Mouse (Mus musculus) liver, embryonic 14.5 days (tissue): ENCODE measurements around the gene Lhb. TPM values are rescaled to one million over a fixed set of nuclear protein-coding genes. Genes with fewer than 3 reads are reported as not detected.
"Not testable (repeated sequence)": the region's sequence is repeated elsewhere in the genome, so short reads cannot be mapped to it uniquely, and the experiment has no call there.

Experiments
- ATAC-seq: fragments of 200-750 bp; cut with Nextera tagmentation; 2 replicates; pipeline ENCODE4 v1.8.0; 2017; ENCODE audit warnings: moderate number of reproducible peaks, mild to moderate bottlenecking, moderate library complexity; ENCODE audit not compliant: insufficient read depth
- DNase-seq, 3 experiments: peaks; one replicate each; pipeline ENCODE4 v3.0.0-alpha.2; 2012 to 2013; ENCODE audit warnings: low read depth in 3 of 3, low spot score in 3 of 3
- H3K27ac ChIP-seq: fragments of 300-500 bp; sonication (generic); 2 replicates; pipeline ENCODE4 v1.5.1; 2014; ENCODE audit warnings: moderate library complexity, mild to moderate bottlenecking, control low read depth, inconsistent platforms
- H3K27me3 ChIP-seq: fragments of 300-500 bp; sonication (generic); 2 replicates; pipeline ENCODE4 v1.6.1; 2014; ENCODE audit warnings: mild to moderate bottlenecking, low read length, moderate library complexity; ENCODE audit not compliant: control insufficient read depth, insufficient read depth
- H3K36me3 ChIP-seq: fragments of 300-500 bp; sonication (generic); replicated peaks from 2 replicates; pipeline ENCODE4 v1.6.1; 2014; ENCODE audit warnings: low read depth; ENCODE audit not compliant: control insufficient read depth, insufficient read depth
- H3K4me1 ChIP-seq, 2 experiments: fragments of 200-500 bp in 1 of 2; fragments of 300-500 bp in 1 of 2; sonication (generic) in 1 of 2; replicated peaks; 2 replicates each; pipeline ENCODE4 v1.6.1; 2012 to 2014; ENCODE audit warnings: antibody characterized with exemption in 1 of 2, inconsistent platforms in 1 of 2, low read length in 1 of 2; ENCODE audit not compliant: control insufficient read depth in 2 of 2, insufficient read depth in 2 of 2
- H3K4me2 ChIP-seq: fragments of 300-500 bp; sonication (generic); 2 replicates; pipeline ENCODE4 v1.6.1; 2014; ENCODE audit warnings: low read depth, mild to moderate bottlenecking, control low read depth, moderate library complexity
- H3K4me3 ChIP-seq, 2 experiments: fragments of 200-500 bp in 1 of 2; fragments of 300-500 bp in 1 of 2; sonication (generic) in 1 of 2; 2 replicates each; pipeline ENCODE4 v1.5.1; 2012 to 2014; ENCODE audit warnings: low read depth in 2 of 2, low read length in 2 of 2, mild to moderate bottlenecking in 2 of 2, control low read depth in 1 of 2, inconsistent platforms in 1 of 2, moderate library complexity in 1 of 2; ENCODE audit not compliant: insufficient read depth in 1 of 2
- H3K9ac ChIP-seq: fragments of 300-500 bp; sonication (generic); replicated peaks from 2 replicates; pipeline ENCODE4 v1.6.1; 2014; ENCODE audit warnings: mild to moderate bottlenecking, control low read depth, moderate library complexity
- H3K9me3 ChIP-seq: fragments of 300-500 bp; sonication (generic); 2 replicates; pipeline ENCODE4 v1.6.1; 2016; ENCODE audit warnings: low read length, mixed read lengths; ENCODE audit not compliant: control insufficient read depth
- CTCF ChIP-seq: IDR thresholded peaks from 2 replicates; pipeline ENCODE4 v1.5.1; 2016; ENCODE audit warnings: antibody characterized with exemption, low read depth, control low read depth
- EP300 ChIP-seq: IDR thresholded peaks from 2 replicates; pipeline ENCODE4 v1.6.1; 2016; ENCODE audit warnings: antibody characterized with exemption, low read depth
- WGBS: fragments of 180-500 bp; shearing (Covaris S2); extraction: QIAGEN DNeasy Blood & Tissue Kit; methylation state at CpG from one replicate; pipeline ENCODE4 v1.1.7; 2014; ENCODE audit not compliant: insufficient replicate concordance; 5-methylcytosine and 5-hydroxymethylcytosine counted together
- polyA plus RNA-seq, 2 experiments: library from polyadenylated mRNA; depleted of rRNA in 1 of 2; stranded (reverse) in 1 of 2; unstranded in 1 of 2; fragments of >200 nt; fragmentation: Nextera tagmentation in 1 of 2; extraction: Ambion mirVana in 1 of 2; gene quantifications; 2 replicates each; pipeline versions ENCODE4 v1.2.1 to v1.2.3; 2012 to 2014

Gene Lhb
- polyA plus RNA-seq, 2 experiments = not detected

DNA sequence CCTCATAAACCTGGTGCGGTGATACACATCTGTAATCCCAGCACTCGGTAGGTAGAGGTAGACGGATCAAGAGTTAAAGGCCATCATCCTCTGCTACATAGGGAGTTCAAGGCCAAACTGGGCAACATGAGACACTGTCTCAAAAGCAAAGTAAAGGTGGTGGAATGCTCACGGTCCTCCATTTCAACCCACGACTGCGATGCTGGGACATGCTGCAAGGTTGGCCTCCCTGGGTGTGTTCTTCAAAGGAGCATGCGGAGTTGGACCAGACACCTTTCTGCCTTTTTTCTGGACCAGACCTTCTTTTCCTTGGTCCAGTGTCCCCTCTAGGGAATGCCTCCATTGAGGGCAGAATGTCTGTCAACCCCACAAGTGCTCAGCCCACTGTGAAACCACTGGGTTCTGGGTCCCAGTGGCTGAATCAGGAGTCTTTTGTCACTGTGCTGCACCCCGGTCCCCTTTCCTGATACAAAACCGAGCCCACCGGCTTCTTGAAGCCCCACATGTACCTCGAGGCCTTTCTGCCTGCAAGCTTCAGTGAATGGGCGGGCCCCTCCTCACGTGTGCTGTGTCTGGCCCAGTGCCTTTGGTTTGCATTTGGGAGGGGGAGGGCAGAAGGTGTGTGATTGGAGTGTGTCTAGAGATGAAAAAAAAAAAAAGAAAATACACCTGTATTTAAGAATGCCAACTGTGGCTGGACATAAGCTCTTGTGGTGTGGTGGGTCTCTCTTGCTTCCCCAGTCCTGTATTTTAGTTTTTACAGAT is 35.5 kb downstream of the Lhb start:
- peaks cover 28 to 32% of the 10 kb centered on the region in 2 experiments for H3K4me1 ChIP-seq
- no peak for DNase-seq
- no peak for ATAC-seq
- H3K27me3 ChIP-seq = no peaks in the 10 kb centered on the region
- H3K27ac ChIP-seq = peak overlapping the region; percentile 27
- no peak overlapping the region for H3K4me2 ChIP-seq
- 76% methylated on average over 13 of the region's 13 CpGs for WGBS
- peaks cover 17% of the 10 kb centered on the region for H3K36me3 ChIP-seq
- no peak overlapping the region for H3K9ac ChIP-seq
- H3K9me3 ChIP-seq = no peaks in the 10 kb centered on the region
- TF ChIP-seq CTCF (no peak), EP300 (no peak)
- H3K4me3 ChIP-seq = no peak overlapping the region

GRCm38 (mm10) chr7:45456721-45457203 is 36.1 kb downstream of the Lhb start:
- Histone ChIP-seq H3K9me3 (no peaks in the 10 kb centered on the region), H3K4me1 (peaks cover 32% of the 10 kb centered on the region in 2 experiments), H3K36me3 (peaks cover 20% of the 10 kb centered on the region), H3K4me3 (peak overlapping the region; percentile 22 to 100; a peak in 3 of 4 replicates), H3K9ac (no peak overlapping the region), H3K27me3 (no peaks in the 10 kb centered on the region), H3K4me2 (peak overlapping the region; percentile 96), H3K27ac (peak overlapping the region; percentile 65)
- TF ChIP-seq EP300 (no peak), CTCF (no peak)
- ATAC-seq = no peak
- no peak for DNase-seq
- 55% methylated on average over 9 of the region's 9 CpGs for WGBS

DNA sequence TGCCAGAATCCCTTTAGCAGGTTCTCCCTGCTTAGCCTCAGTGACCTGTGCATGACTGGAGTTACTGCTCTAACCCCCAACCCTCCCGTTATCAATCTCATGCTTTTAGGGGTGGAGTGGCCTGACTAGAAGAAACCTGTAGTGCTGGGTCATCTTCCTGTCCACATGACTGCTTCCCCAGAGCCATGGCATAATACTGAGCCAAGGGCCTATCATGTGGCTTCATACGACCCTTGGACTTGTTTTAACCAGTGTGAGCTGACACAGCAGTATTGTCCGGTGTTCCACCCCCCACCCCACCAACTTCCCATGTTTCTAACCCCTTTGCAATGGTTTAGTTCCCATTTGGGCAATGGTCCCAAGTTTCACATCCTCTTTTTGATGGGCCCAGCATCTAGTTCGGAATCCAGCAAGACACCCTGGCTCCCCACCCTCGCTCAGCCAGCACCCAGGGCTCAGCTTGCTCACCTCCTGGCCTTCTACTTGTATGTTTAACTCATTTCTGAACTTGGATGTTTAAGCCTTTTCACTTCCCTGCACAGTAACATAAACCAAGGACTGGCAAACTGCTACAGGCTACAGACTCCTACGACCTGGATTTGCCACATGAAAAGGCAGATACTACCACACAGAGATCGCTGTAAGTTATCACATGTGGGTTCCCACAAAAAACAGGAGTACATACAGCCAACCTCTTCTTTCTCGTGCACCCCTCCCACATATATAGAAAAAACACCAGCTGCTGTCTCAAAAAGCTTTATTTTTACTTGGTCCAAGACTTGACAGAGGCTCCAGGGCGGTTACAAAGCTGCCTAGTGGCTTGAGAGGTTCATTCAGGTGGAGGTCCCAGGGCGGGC is 36.8 kb downstream of the Lhb start:
- Histone ChIP-seq H3K4me1 (peaks cover 33 to 38% of the 10 kb centered on the region in 2 experiments), H3K9me3 (no peaks in the 10 kb centered on the region), H3K27me3 (no peaks in the 10 kb centered on the region), H3K9ac (peak overlapping the region; percentile 98), H3K4me3 (peak overlapping the region; percentile 96 to 100), H3K4me2 (peak overlapping the region; percentile 96), H3K36me3 (peaks cover 25% of the 10 kb centered on the region), H3K27ac (peak overlapping the region; percentile 91)
- DNase-seq (peak; percentile 52 to 64 (median 60)), ATAC-seq (peak; percentile 3; the same call in 1 of the 2 replicates)
- TF ChIP-seq CTCF = no peak
- 0 out of 2 replicates have a peak, but pooled peaks have one; percentile 2 for TF ChIP-seq EP300
- WGBS = 40% methylated on average over 9 of the region's 10 CpGs

GRCm38 (mm10) chr7:45458748-45459563 is 38.3 kb downstream of the Lhb start:
- peak; percentile 49 for ATAC-seq
- Histone ChIP-seq H3K9ac (peak overlapping the region; percentile 98), H3K4me2 (peak overlapping the region; percentile 96), H3K4me1 (peaks cover 33 to 38% of the 10 kb centered on the region in 2 experiments), H3K27me3 (no peaks in the 10 kb centered on the region), H3K36me3 (peaks cover 31% of the 10 kb centered on the region), H3K4me3 (peak overlapping the region; percentile 96 to 100), H3K27ac (peak overlapping the region; percentile 91), H3K9me3 (no peaks in the 10 kb centered on the region)
- WGBS = 1% methylated on average over 43 of the region's 43 CpGs
- DNase-seq = peak in 1 of 3 experiments; percentile 54
- TF ChIP-seq CTCF (no peak), EP300 (no peak)

GRCm38 (mm10) chr7:45459564-45460140 is 39.0 kb downstream of the Lhb start, which contains the start of gene Ftl1:
Ftl1 (minus strand) TSS chr7:45459884.
- Histone ChIP-seq H3K4me2 (peak within 1 kb of the TSS; percentile 97), H3K4me1 (peaks cover 33 to 38% of the 10 kb centered on the region in 2 experiments), H3K27ac (peak within 1 kb of the TSS; percentile 98), H3K36me3 (peaks cover 35% of the 10 kb centered on the region), H3K9ac (peak within 1 kb of the TSS; percentile 98), H3K4me3 (peak within 1 kb of the TSS; percentile 96 to 100)
- not testable (repeated sequence) for H3K27me3 ChIP-seq, H3K9me3 ChIP-seq
- ATAC-seq (peak; percentile 86), DNase-seq (peak; percentile 97 to 98 (median 98))
- under 1% methylated on average over 28 of the region's 37 CpGs for WGBS
